Mouse (Mus musculus) intestine, embryonic 15.5 days (tissue): ENCODE results near the gene Ccnb1. TPM values are rescaled to one million over a fixed set of nuclear protein-coding genes. Genes with fewer than 3 reads are reported as not detected.
A peak's percentile ranks its signal among the peaks of the same experiment; 100 is the strongest.

Experiments
- ATAC-seq: fragments of 200-750 bp; cut with Nextera tagmentation; 2 replicates; pipeline ENCODE4 v1.8.0; 2017; ENCODE audit warnings: moderate TSS enrichment, moderate library complexity
- H3K27ac ChIP-seq: fragments of 300-500 bp; sonication (generic); 2 replicates; pipeline ENCODE4 v1.5.1; 2015; ENCODE audit warnings: mild to moderate bottlenecking, inconsistent platforms
- H3K27me3 ChIP-seq: fragments of 300-500 bp; sonication (generic); replicated peaks from 2 replicates; pipeline ENCODE4 v1.6.1; 2015; ENCODE audit warnings: inconsistent platforms
- H3K36me3 ChIP-seq: fragments of 300-500 bp; sonication (generic); 2 replicates; pipeline ENCODE4 v1.6.1; 2015; ENCODE audit warnings: inconsistent platforms
- H3K4me1 ChIP-seq: fragments of 300-500 bp; sonication (generic); replicated peaks from 2 replicates; pipeline ENCODE4 v1.6.1; 2015; ENCODE audit warnings: inconsistent platforms
- H3K4me2 ChIP-seq: fragments of 300-500 bp; sonication (generic); replicated peaks from 2 replicates; pipeline ENCODE4 v1.6.1; 2015; ENCODE audit warnings: mild to moderate bottlenecking, inconsistent platforms
- H3K4me3 ChIP-seq: fragments of 300-500 bp; sonication (generic); replicated peaks from 2 replicates; pipeline ENCODE4 v1.5.1; 2015; ENCODE audit warnings: inconsistent platforms
- H3K9ac ChIP-seq: fragments of 300-500 bp; sonication (generic); 2 replicates; pipeline ENCODE4 v1.6.1; 2015; ENCODE audit warnings: inconsistent platforms
- H3K9me3 ChIP-seq: fragments of 300-500 bp; sonication (generic); 2 replicates; pipeline ENCODE4 v1.6.1; 2016; ENCODE audit warnings: inconsistent platforms
- WGBS: fragments of 180-500 bp; shearing (Covaris S2); methylation state at CpG from one replicate; pipeline ENCODE4 v1.1.7; 2015; 5-methylcytosine and 5-hydroxymethylcytosine counted together
- polyA plus RNA-seq: library from polyadenylated mRNA; unstranded; fragments of >200 nt; fragmentation: Nextera tagmentation; extraction: Ambion mirVana; gene quantifications from 2 replicates; pipeline ENCODE4 v1.2.1, GENCODE M21; 2015

Gene Ccnb1
- polyA plus RNA-seq, 1 experiment from 2014 or later = 217 TPM

DNA sequence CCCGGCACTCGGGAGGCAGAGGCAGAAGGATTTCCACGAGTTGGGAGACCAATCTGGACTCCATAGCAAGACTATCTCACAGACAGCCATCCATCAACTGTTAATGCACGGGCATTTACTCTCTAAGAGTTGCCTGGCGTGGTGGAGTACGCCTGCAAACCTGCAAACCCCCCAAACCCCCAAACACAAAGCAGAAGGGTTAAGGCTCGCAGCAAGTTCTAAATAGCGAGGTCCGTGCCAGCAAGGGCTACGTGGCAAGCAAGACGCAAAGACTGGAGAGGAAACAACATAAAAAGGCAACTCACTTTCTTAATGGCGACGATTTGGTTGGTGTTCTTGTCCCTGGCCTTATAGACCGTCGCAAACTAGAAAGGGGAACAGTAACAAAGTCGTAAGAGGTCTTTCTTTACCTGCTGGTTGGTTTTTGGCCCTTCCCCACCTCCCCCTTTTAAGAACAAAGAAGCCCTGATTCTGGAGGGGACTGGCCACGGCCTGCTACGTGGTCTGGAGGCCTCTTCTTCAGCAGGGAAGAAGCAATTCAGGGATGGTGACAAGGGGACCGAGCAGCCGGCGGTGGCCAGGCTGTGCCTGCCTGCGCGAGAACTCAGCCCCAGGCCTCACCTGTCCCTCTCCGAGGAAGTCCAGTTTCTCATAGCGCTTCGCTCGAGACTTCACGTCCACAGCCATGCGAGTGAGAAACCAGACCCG is 56.1 kb downstream of the Ccnb1 start:
- Histone ChIP-seq H3K4me3 (peak overlapping the region; percentile 78), H3K27me3 (no peaks in the 10 kb centered on the region), H3K9ac (peak overlapping the region; percentile 78), H3K4me1 (peaks cover 6% of the 10 kb centered on the region; the same call in 1 of the 2 replicates), H3K9me3 (no peaks in the 10 kb centered on the region), H3K27ac (peak overlapping the region; percentile 93), H3K36me3 (peaks cover 7% of the 10 kb centered on the region; the same call in 1 of the 2 replicates), H3K4me2 (peak overlapping the region; percentile 60)
- under 1% methylated on average over 30 of the region's 30 CpGs for WGBS
- peak; percentile 85; the same call in 1 of the 2 replicates for ATAC-seq

Other genes with a start within 250 kb of the Ccnb1 start
- gene Ocln, start 233.9 kb downstream of the Ccnb1 start, polyA plus RNA-seq = 86.9 and 89.1 TPM in 2 replicates
- gene Marveld2, start 169.6 kb downstream of the Ccnb1 start, polyA plus RNA-seq = 27.3 and 27.4 TPM in 2 replicates
- gene Ak6, start 135.6 kb downstream of the Ccnb1 start, polyA plus RNA-seq = 258 and 271 TPM in 2 replicates
- 17.1 and 19.3 TPM in 2 replicates for gene Rad17, start 135.5 kb downstream of the Ccnb1 start, polyA plus RNA-seq
- 5.7 and 9.1 TPM in 2 replicates for gene Taf9, start 135.0 kb downstream of the Ccnb1 start, polyA plus RNA-seq
- gene Ccdc125, start 116.9 kb downstream of the Ccnb1 start, polyA plus RNA-seq = 6.9 and 7.3 TPM in 2 replicates
- gene Cdk7, start 55.6 kb downstream of the Ccnb1 start, polyA plus RNA-seq = 78.4 and 79.1 TPM in 2 replicates
- gene Mrps36, start 41.9 kb downstream of the Ccnb1 start, polyA plus RNA-seq = 253 and 271 TPM in 2 replicates
- 30.8 and 31.4 TPM in 2 replicates for gene Cenph, start 10.7 kb downstream of the Ccnb1 start, polyA plus RNA-seq
- gene Slc30a5, start 46.9 kb upstream of the Ccnb1 start, polyA plus RNA-seq = 68.7 and 68.9 TPM in 2 replicates